Mouse (Mus musculus) heart, embryonic 11.5 days (tissue): ENCODE results near the gene Cyyr1. TPM values are rescaled to one million over a fixed set of nuclear protein-coding genes. Genes with fewer than 3 reads are reported as not detected.

Source experiments
- ATAC-seq: fragments of 200-750 bp; cut with Nextera tagmentation; replicated peaks from 2 replicates; pipeline ENCODE4 v1.8.0; 2017; ENCODE audit warnings: moderate library complexity; ENCODE audit not compliant: insufficient number of reproducible peaks, low FRiP score, low TSS enrichment
- H3K27ac ChIP-seq: fragments of 300-500 bp; sonication (generic); 2 replicates; pipeline ENCODE4 v1.5.1; 2014; ENCODE audit warnings: mild to moderate bottlenecking, low read depth, low read length
- H3K27me3 ChIP-seq: fragments of 300-500 bp; sonication (generic); 2 replicates; pipeline ENCODE4 v1.6.1; 2014; ENCODE audit warnings: mild to moderate bottlenecking, low read length, mixed read lengths; ENCODE audit not compliant: control insufficient read depth, insufficient read depth
- H3K36me3 ChIP-seq: fragments of 300-500 bp; sonication (generic); 2 replicates; pipeline ENCODE4 v1.6.1; 2014; ENCODE audit warnings: mild to moderate bottlenecking, low read length, moderate library complexity, mixed read lengths; ENCODE audit not compliant: control insufficient read depth, insufficient read depth
- H3K4me1 ChIP-seq: fragments of 300-500 bp; sonication (generic); 2 replicates; pipeline ENCODE4 v1.6.1; 2014; ENCODE audit warnings: low read length; ENCODE audit not compliant: control insufficient read depth, insufficient read depth
- H3K4me2 ChIP-seq: fragments of 300-500 bp; sonication (generic); 2 replicates; pipeline ENCODE4 v1.6.1; 2014; ENCODE audit warnings: mild to moderate bottlenecking, moderate library complexity
- H3K4me3 ChIP-seq: fragments of 300-500 bp; sonication (generic); 2 replicates; pipeline ENCODE4 v1.5.1; 2014; ENCODE audit warnings: low read depth, low read length
- H3K9ac ChIP-seq: fragments of 300-500 bp; sonication (generic); 2 replicates; pipeline ENCODE4 v1.6.1; 2014; ENCODE audit warnings: mild to moderate bottlenecking, low read depth, low read length, moderate library complexity
- H3K9me3 ChIP-seq: fragments of 300-500 bp; sonication (generic); replicated peaks from 2 replicates; pipeline ENCODE4 v1.6.1; 2016; ENCODE audit warnings: low read length; ENCODE audit not compliant: control insufficient read depth
- WGBS: fragments of 180-500 bp; shearing (Covaris S2); extraction: QIAGEN DNeasy Blood & Tissue Kit; methylation state at CpG from one replicate; pipeline ENCODE4 v1.1.7; 2014; ENCODE audit not compliant: insufficient replicate concordance; 5-methylcytosine and 5-hydroxymethylcytosine counted together
- polyA plus RNA-seq: library from polyadenylated mRNA; unstranded; fragments of >200 nt; fragmentation: Nextera tagmentation; extraction: Ambion mirVana; gene quantifications from 2 replicates; pipeline ENCODE4 v1.2.1, GENCODE M21; 2014

Cyyr1 gene
- polyA plus RNA-seq, 1 experiment from 2014 or later, result 3.6 TPM

GRCm38 (mm10) chr16:85541676-85542273 lies 11.4 kb downstream of the Cyyr1 start:
- no peak for ATAC-seq
- Histone ChIP-seq H3K27me3 (no peaks in the 10 kb centered on the region), H3K27ac (no peak overlapping the region), H3K4me2 (no peak overlapping the region), H3K9me3 (no peaks in the 10 kb centered on the region), H3K9ac (no peak overlapping the region), H3K4me3 (no peak overlapping the region), H3K36me3 (no peaks in the 10 kb centered on the region), H3K4me1 (0 out of 2 replicates have a peak, but pooled peaks cover 3% of the 10 kb centered on the region)
- WGBS, result 47% methylated on average over 4 of the region's 4 CpGs

DNA sequence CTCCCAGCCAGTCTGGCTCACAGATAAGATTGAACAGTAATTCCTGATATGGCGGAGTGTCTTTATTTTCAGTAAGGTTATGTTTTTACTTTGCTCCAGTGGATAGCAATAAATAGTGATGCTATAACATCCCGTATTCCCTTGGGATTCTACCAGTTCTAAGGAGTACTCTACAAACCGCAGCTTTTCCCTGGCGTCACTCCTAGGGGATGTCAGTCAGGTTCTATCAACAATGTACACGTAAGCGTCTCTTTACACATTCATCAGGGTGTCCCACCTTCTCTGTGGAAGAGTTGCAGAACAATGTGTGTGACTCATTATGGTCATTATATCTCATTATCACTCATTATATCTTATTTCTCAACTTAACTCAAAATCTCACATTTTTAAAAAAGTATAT lies 12.2 kb downstream of the Cyyr1 start:
- Histone ChIP-seq H3K27ac (no peak overlapping the region), H3K4me1 (0 out of 2 replicates have a peak, but pooled peaks cover 3% of the 10 kb centered on the region), H3K27me3 (no peaks in the 10 kb centered on the region), H3K36me3 (no peaks in the 10 kb centered on the region), H3K9me3 (no peaks in the 10 kb centered on the region), H3K9ac (no peak overlapping the region), H3K4me2 (no peak overlapping the region), H3K4me3 (no peak overlapping the region)
- 78% methylated on average over 6 of the region's 6 CpGs for WGBS
- no peak for ATAC-seq

- H3K9ac ChIP-seq, result no peak overlapping the region
- WGBS, result 67% methylated on average over 5 of the region's 5 CpGs
- H3K36me3 ChIP-seq, result no peaks in the 10 kb centered on the region
- H3K4me1 ChIP-seq, result no peaks in the 10 kb centered on the region
- H3K27me3 ChIP-seq, result no peaks in the 10 kb centered on the region
- no peak overlapping the region for H3K27ac ChIP-seq
- H3K4me2 ChIP-seq, result no peak overlapping the region
- no peaks in the 10 kb centered on the region for H3K9me3 ChIP-seq
- no peak overlapping the region for H3K4me3 ChIP-seq
- no peak for ATAC-seq
These were observed 14.8 kb downstream of the Cyyr1 start for GRCm38 (mm10) chr16:85538367-85538766.

DNA sequence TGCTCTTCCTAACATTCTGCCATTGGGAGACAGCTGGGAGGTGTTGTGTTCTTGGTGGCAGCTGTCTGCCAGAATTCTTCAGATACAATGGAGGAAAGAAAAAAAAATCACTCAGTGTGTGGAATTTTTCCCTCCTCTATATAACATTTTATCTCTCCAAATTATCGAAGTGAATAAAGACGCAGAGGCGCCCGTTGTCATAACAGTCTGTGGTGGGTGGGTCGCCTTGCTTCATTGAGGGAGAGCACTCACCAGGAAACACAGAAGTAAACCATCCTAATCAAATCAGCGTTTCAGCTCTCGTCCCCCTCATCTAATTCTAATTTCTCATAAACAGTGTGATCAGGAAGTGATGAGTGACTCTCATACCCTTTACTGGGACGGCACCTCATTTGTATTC lies 17.1 kb downstream of the Cyyr1 start:
- ATAC-seq, result no peak
- 79% methylated on average over 8 of the region's 8 CpGs for WGBS

GRCm38 (mm10) chr16:85527743-85528620 lies 25.2 kb downstream of the Cyyr1 start:
- no peaks in the 10 kb centered on the region for H3K9me3 ChIP-seq
- H3K4me3 ChIP-seq, result no peak overlapping the region
- no peaks in the 10 kb centered on the region for H3K27me3 ChIP-seq
- no peak overlapping the region for H3K4me2 ChIP-seq
- H3K4me1 ChIP-seq, result no peaks in the 10 kb centered on the region
- ATAC-seq, result no peak
- no peak overlapping the region for H3K9ac ChIP-seq
- 47% methylated on average over 12 of the region's 12 CpGs for WGBS
- H3K27ac ChIP-seq, result no peak overlapping the region
- H3K36me3 ChIP-seq, result no peaks in the 10 kb centered on the region

More for the DNA sequence above, 17.1 kb downstream of the Cyyr1 start:
- H3K4me1 ChIP-seq, result no peaks in the 10 kb centered on the region
- H3K27me3 ChIP-seq, result no peaks in the 10 kb centered on the region
- no peak overlapping the region for H3K4me2 ChIP-seq
- H3K9me3 ChIP-seq, result no peaks in the 10 kb centered on the region
- no peak overlapping the region for H3K27ac ChIP-seq
- no peak overlapping the region for H3K4me3 ChIP-seq
- H3K36me3 ChIP-seq, result no peaks in the 10 kb centered on the region
- H3K9ac ChIP-seq, result no peak overlapping the region

DNA sequence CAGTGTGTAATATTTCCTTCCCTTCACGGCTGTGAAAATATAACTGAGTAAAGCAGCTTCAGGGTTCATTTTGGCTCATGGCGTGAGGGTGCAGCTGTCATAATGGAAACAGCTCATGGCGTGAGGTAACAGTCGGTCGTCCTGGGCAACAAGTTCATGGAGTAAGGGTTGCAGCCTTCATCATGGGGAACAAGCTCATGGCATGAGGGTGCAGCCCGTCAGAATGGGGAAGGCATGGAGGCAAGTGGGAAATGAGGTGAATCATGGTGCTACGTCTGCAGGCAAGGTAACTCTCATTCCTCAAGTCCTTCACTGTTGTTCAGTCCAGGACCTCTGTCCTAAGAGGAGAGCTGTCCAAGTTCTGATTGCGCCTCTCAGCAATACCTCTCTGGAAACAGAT lies 28.6 kb downstream of the Cyyr1 start:
- no peaks in the 10 kb centered on the region for H3K27me3 ChIP-seq
- 75% methylated on average over 8 of the region's 8 CpGs for WGBS
- no peak overlapping the region for H3K27ac ChIP-seq
- ATAC-seq, result no peak
- no peaks in the 10 kb centered on the region for H3K9me3 ChIP-seq
- H3K9ac ChIP-seq, result no peak overlapping the region
- no peaks in the 10 kb centered on the region for H3K36me3 ChIP-seq
- H3K4me1 ChIP-seq, result no peaks in the 10 kb centered on the region
- H3K4me2 ChIP-seq, result no peak overlapping the region
- H3K4me3 ChIP-seq, result no peak overlapping the region

DNA sequence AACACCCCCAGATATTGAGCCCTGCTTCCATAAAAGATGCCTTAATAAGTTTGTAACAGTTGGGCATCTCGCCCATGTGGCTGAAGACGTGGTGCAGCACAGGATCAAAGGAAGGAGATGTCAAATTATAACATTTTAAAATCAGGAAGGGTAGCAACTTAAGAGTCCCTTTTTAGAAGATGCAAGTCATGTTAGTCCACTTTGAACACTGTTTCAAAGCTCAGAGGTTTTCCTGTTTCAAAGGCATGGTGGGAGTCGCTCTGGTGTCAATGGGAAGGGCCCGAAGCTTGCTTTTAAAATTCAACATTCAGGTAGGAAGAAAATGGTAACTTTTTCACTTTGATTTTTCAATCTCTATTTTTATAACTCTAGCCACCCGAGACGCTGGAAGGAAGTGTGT lies 45.9 kb downstream of the Cyyr1 start:
- Histone ChIP-seq H3K4me2 (no peak overlapping the region), H3K4me3 (no peak overlapping the region), H3K9ac (no peak overlapping the region), H3K27ac (no peak overlapping the region), H3K9me3 (no peaks in the 10 kb centered on the region), H3K27me3 (no peaks in the 10 kb centered on the region), H3K4me1 (no peaks in the 10 kb centered on the region), H3K36me3 (no peaks in the 10 kb centered on the region)
- 85% methylated on average over 6 of the region's 6 CpGs for WGBS
- ATAC-seq, result no peak

DNA sequence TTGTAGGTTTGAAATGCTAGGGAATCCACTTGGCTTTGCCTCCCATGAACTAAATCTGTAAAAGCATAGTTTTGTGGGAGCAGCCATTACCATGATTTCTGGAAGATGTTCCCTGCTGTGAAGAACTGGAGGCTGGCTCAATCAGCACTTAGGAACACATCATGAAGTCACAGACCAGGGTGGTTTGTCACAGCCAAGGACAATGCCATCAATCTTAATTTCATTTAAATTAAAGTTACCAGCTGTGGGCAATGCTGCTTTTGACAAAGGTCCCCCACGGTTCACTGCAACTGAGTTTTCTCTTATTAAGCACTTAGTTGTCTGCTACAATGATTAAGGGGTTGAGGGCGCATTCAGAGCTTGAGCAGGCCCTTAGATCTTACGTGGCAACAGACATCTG lies 48.1 kb downstream of the Cyyr1 start:
- H3K4me2 ChIP-seq, result no peak overlapping the region
- no peak overlapping the region for H3K4me3 ChIP-seq
- no peaks in the 10 kb centered on the region for H3K4me1 ChIP-seq
- H3K27me3 ChIP-seq, result no peaks in the 10 kb centered on the region
- no peaks in the 10 kb centered on the region for H3K36me3 ChIP-seq
- no peak overlapping the region for H3K27ac ChIP-seq
- 75% methylated on average over 3 of the region's 3 CpGs for WGBS
- ATAC-seq, result no peak
- no peak overlapping the region for H3K9ac ChIP-seq
- H3K9me3 ChIP-seq, result no peaks in the 10 kb centered on the region
